Mouse (Mus musculus): ENCODE measurements at regions not wholly inside any gene's neighbourhood (a gene's known extent, or its start where the extent isn't known, plus 50 kb on each side); places are given as distances from the start of the nearest gene placed in this dataset.

DNA sequence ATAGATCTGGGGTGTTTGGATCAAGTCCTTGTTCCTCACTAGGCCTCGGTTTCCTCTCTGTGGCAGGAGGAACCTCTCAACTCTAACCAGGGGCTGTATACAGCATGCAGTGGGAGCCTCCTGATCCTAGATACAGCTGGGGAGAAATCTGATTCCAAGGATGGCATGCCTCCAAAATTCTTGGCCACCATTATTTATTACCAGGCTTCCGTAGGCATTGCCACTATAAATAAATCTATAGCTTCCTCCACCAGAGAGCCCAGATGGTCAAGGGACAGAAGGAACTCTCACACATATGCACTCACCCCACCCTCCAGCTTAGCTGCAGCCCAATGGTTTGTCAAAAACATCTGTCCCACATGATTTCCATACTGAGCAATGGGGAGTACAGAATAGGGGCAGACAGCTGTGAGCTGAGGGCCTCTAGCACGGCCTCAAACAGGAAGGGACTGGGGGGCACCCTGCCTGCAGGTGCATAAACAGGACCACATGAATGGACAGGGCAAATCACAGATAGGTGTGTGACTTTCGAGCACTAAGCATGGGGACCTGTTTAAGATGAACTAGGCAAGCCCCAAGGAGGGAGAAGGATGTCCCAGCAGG is 100.8 kb upstream of the Mgme1 start:
- peak in 1 of 2 experiments; percentile 28 for DNase-seq (ENCODE audit: low spot score in 2 of 2)

DNA sequence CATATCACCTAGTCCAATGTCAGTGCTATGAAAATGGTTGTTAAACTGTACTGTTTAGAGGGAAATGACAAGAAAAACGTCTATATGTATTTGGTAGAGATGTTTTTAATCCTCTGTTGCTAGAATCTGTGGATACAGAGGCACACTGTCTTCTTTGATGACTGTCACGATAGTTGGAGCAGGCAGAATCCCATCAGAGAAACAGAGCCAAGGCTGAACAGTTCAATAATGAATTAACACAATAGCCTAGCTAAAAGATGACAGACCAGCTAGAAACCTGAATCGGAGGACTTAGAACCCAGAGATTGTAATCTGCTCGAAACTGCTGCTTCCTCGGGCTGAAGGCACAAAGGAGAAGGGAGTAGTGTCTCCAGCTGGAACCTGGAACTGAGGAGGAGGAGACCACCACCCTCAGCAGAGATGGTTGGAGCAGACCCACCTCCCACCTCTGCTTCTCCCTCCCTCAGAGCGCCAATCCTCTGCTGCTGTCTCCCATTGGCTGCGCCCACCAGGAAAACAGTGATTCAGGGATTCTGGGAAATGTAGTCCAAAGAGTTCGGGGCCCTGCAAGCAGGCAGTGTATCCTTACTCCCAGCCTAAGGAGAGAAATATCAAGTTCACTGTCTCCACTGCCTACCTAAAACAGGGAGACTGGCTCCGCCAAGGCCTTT is 98.2 kb upstream of the Mgme1 start:
- no peak for DNase-seq (ENCODE audit: low spot score in 2 of 2)

DNA sequence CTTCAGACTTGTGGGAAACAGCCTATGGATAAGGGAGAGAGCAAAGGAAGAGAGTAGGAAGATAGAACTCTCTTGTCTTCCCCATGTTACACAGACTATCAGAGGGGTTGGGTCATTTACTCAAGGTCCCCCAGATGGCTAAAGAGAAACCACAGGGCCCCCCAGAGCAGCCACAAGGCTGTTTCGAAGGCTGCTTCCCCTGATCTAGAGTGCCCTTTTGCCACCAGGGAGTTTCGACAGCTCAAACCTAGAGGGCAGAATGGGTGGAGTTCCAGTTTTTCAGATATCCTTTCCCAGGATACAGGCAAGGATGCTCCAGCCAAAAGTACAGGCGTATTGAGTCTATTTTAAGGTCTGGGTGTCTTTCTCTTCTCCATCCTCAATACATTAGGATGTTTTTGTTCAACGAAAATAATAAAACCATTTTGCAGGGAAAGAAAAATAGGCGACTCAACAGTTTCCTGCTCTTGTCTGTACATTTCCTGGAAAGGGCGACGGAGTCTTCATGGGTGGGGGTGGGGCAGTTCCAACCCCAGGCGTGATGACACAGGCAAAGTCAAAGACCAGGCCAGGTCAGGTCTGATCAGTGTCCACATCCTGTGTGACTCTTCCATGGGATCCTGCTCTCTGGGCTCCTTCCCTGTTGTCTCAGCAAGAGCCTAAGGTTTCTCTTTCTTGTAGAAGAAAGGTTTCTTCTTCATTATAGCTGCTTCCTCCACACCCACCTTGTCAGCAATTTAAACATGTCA is 96.9 kb upstream of the Mgme1 start:
- DNase-seq (ENCODE audit: low spot score in 2 of 2): no peak

DNA sequence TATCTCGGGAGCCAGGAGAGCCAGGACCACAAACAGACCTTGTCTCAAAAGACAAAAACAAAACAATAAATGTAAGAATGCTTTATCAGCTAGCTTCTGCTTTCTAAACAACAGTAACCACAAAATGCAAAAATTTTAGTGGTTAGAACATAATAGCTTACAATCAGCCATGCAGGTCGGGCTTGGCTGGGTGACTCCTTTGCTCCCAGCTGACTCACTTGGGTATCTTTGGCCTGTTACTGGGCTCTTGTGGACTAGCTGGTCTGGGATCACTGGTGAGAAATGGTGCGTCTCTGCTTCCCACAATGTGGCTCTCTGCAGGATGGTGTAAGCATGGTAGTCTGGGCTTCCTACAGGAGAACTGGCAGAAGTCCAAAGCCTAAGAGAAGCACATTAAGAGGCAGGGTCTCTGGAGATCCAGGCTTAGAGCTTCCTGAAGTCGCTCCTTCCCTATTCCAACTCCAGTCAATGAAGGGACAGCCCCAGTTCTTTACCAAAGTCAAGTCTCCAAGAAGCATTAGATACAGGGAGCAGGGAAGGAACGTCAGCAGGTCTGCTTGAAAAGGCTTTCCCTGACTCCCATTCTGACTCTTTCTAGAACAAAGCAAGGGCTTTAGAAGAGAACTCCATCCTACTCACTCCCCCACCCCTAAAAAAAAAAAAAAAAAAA is 96.0 kb upstream of the Mgme1 start:
- peak in 1 of 2 experiments; percentile 21 for DNase-seq (ENCODE audit: low spot score in 2 of 2)

DNA sequence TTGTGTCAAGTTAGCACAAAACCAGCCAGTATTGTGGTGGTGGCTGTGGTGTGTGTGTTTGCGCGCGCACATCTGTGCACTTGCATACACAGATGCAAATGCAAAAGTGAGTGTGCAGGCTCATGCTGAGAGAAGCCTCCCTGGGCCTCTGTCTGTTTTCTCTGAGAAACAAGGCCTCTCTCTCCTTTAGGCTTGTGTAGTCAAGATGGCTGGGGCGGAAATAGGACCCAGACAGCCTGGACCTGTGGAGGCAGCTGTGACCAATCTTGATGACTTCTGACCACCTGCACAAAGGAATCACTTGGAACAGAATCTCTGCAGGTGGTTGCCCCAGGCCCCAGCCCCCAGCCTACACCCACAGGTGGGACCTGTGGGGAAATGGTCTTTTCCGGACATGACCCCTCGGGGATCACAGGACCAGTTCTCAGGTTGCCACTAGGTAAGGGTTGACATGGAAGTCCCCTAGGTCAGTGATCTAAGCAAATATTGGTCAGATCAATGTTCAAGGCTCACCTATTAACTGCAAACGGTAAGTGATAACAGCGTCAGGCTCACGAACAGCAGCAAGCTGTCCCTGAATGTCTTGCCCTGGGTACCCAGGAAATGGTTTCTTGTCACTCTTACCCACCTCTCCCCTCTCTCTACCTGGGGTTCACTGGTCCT is 93.8 kb upstream of the Mgme1 start:
- DNase-seq (ENCODE audit: low spot score in 2 of 2): no peak

DNA sequence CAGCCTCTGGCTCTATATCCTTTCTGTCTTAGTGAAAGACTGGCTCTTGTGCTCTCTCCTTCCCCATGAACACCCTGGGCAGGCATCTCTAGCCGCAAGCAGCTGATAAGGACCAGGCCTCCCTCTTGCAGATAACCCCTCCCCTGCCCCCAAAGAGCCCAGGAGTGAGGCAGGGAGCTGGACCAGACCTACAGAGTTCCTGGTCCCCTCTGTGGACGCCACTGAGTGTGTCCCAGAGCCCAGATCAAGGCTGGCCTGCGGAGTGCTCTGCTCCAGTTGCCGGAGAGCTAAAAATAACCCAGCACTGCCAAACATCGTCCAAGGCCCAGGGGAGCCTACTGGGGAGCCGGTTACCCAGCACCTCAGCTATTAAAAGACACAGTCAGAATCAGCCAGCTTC is 93.2 kb upstream of the Mgme1 start:
- no peak for DNase-seq (ENCODE audit: low spot score in 2 of 2)

DNA sequence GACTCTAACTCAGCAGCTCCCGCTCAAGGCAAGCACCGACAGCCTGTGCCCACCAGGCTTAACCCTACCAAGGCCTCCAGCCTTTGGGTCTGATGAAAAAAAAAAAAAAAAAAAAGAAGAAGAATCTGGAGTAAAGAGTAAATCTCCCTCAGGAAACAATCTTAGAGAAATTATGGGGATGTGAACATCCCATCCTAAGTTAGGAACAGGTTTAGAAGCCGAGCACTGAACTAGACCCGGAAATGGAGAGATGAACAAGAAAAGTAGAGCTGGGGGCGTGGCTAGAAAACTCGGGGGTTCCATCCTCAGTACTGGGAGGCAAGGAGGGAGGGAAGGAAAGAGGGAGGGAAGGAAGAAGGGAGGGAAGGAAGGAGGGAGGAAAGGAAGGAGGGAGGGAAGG is 92.5 kb upstream of the Mgme1 start:
- no peak for DNase-seq (ENCODE audit: low spot score in 2 of 2)

DNA sequence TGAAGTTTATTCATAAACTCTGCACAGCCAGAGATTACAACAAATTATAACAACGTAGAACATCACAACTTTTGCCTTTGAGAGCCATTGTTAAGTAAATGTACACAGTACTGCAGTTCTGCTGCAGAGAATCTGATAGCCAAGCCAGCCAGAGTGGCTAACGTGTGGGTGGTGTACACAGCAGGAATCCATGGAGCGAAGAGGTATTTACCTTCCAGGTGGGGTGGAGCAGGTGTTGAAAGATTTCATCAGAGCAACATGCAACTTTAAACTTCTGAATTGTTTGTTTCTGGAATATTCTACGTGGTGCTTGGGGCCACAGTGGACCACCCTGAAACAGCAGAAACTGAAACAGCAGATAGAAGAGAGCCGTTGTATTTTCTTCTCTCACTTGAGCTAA is 88.4 kb upstream of the Mgme1 start:
- no peak for DNase-seq (ENCODE audit: low spot score in 2 of 2)

DNA sequence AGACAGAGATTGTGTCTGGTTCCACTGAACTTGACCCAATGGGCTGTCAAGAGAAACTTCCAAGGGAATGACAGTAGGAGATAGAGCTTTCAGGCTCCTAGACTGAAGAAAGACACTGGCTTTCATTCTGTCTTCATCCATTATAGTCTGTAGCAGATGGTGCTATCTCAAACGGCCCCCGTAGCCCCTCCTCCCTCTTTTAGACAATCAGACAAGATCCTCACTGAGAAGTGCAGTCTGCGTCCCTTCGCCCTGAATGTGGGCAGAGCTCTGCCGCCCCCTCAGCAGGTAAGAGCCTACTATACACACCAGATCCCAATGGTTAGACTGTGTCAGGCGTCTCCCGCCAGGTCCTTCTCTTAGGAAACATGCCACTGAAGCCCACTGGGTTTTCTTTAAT is 87.9 kb upstream of the Mgme1 start:
- DNase-seq (ENCODE audit: low spot score in 2 of 2): no peak

DNA sequence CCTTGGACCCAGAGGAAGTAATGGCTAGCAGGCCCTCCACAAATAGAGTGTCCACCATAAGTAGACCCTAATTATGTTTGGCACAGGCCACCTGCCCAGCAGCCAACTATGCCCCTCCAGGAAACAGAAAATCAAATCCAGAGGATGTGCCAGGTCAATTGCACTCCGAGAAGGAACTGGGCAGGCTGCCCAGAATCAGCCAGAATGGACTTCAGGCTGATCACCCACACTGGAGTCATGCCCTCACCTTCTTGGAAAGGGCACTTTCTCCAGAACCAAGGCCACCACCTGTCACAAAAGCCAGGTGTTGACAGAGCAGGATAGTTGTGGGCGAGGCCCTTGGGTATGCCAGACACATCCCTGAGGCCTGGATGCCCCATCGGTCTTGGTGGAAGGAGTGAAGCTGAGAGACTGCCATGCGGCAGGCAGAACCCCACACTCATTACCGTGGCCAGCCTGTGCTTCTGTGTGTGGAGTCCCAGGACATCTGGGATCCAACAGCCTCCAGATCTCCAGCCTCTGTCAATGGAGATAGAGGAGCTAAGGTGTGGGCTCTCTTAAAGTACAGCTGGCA is 87.0 kb upstream of the Mgme1 start:
- DNase-seq (ENCODE audit: low spot score in 2 of 2): no peak

DNA sequence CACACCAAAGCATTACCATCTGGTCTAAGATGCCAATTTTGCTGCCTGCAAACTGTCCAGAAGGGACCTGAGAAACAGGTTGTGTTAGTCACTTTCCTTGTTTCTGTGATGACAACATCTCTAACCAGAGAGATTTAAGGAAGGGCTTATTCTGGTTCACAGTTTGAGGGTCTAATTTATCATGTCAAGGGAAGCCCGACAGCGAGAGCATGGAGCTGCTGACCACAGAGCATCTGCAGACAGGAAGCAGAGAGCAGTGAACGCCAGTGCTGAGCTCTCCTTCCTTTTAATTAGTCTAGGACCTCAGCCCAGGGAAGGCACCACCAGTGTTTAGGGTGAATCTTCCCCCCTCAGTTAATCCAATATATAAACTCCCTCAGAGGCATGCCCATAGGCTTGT is 85.3 kb upstream of the Mgme1 start:
- no peak for DNase-seq (ENCODE audit: low spot score in 2 of 2)

DNA sequence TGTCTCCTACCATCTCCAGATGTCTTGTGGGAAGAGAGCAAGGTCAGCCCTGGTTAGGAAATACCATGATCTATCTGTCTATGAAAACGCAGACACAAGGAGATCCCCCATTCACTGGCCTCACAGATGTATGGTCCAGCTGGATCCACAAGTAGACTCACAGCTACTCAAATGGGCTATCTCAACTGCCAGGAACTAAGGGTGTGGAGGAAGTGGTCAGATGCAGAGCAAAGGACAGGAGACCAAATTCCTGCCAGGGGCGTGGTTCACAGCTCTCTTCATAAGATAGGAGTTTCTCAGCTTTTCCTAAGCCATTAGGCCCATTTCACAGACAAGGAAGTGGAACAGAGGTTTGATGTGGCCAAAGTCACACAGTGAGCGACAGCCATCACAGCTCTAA is 84.0 kb upstream of the Mgme1 start:
- no peak for DNase-seq (ENCODE audit: low spot score in 2 of 2)

DNA sequence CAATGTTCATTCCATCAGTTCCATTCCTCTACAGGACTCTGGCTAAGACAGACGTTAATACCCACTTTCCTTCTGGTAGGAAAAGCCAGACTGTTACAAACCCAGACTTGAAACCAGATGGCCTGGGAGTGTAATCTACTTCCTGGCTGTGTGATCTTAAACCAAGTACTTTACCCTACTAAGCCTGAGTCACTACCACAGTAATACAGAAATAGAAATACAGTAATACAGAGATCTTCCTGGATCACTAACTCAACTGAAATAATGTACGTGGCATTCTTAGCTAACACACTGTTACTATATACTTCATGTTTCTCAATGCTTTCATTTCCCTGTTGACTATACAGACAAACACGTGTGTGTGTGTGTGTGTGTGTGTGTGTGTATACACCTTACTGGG is 82.4 kb upstream of the Mgme1 start:
- DNase-seq (ENCODE audit: low spot score in 2 of 2): no peak

DNA sequence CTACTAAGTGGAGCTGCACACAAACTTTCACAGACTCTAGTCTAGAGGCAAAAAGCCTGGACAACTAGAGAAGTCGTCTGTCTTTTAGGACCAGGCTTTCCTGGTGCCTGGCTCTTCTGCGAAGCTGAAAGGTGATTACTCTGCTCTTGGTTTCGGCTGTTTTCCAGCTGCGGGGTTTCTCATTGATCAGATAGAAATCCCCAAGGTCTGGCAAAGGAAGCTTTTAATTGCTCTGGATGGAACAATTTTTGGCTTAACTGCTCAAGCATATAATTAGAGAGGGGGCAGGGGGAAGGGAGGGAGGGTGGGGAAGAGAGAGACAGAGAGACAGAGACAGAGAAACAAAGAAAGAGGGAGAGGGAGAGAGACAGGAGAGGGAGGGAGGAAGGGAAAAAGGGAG is 82.0 kb upstream of the Mgme1 start:
- no peak for DNase-seq (ENCODE audit: low spot score in 2 of 2)

DNA sequence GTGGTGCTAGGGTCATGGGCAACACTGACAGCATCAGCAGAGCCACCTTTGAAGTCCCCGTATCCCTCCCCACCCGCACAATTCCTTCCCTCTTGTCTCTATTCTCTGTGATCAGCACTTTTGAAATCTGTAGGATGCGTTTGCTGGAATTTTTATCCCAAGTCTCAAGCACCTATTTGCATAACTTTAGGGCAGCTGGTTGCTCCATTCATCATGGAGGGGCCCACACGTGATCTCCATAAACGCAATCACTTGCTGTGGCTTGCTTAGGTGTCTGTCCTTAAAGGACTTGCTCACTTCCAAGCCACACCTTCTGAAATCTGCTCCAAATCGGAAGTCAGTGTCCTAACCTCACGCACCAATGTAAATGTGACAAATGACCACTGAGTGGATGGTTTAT is 80.7 kb upstream of the Mgme1 start:
- DNase-seq (ENCODE audit: low spot score in 2 of 2): no peak

DNA sequence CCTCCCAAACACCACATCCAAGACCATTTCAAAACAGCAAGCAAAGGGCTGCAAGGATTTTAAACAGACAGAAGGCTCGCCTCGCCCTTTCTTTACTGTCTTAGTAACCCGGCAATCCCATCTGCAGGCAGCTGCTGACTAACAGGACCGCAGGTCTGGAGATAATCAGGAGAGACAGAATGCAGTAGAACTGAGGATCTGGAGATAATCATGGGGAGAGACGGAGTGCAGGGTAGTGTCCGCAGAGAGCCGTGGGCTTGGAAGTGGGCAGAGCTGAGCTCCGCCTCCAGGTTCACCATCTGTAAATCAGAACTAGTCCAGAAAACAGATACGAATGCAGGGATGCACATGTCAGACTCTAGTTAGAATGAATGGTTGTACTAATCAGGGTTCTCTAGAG is 79.4 kb upstream of the Mgme1 start:
- no peak for DNase-seq (ENCODE audit: low spot score in 2 of 2)

DNA sequence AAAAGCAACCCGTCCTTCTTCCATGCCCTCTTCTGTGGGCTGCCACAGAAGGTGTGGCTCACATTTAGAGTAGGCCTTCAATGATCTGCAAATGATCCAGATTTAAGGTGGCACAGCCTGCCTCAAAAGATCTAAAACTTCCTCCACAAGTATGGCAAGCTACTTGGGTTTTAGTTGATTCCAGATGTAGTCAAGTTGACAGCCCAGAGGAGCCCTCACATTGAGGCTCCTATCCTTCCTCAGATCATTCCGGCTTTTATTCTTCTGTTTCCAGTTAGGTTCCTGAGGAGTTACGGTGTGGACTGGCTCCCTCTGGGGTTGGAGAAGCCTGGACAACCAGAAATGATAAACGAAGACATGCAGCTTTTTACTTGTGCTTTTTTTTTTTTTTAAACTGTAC is 78.8 kb upstream of the Mgme1 start:
- DNase-seq (ENCODE audit: low spot score in 2 of 2): no peak

DNA sequence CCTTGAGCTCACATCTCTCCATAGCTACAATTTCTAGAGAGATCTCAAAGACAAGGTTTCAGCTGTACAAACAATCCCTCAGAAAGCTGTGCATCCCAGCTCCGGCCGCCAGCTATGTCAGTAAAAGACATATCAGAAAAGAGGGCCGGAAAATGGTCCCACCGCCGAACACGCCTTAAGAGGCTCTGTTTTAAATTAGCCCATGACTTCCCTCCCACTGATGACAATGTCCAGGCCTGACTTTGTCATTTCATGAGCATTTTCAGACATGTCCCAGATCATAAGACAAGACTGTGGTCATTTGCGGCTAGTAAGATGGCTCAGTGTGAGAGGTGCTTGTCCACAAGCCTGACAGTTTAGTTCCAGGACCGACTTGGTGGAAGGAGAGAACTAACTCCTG is 78.0 kb upstream of the Mgme1 start:
- DNase-seq (ENCODE audit: low spot score in 2 of 2): no peak

DNA sequence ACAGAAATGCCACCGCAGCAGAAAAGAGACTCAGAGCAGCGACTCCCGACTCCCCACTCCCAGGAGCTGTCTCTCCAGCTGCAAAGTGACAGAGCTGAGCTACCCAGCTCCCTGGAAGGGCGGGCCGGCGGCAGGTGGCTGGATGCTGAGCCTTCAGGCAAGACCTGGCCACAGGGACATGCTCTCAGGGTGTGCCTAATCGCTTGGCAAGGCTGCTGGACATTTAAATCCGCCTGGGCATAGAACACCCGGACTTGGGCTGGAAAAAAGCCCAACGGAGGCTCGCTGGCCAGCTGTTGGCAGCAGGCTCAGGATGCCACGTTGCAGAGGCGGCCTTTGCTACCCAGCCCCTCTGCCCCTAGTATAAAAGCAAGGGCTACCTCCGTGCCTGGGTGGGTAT is 74.6 kb upstream of the Mgme1 start:
- no peak for DNase-seq (ENCODE audit: low spot score in 2 of 2)

DNA sequence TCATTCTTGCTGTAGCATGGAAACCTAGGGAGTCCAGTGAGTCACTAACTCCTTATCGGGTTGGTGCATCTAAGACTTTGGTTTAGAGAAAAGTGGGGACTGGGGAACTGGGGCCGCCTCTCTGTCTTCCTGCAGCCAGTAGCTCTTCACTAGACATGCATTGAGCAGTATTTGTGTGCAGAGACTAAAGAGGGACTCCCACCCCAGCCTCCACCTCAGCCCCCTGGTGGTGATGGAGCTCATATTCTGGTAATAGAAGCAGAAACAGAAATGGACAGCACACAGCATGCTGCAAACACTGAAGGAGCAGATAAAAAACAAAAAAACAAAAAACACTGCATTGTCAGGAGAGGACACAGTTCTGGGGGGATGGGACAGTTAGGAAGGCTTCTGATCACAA is 73.3 kb upstream of the Mgme1 start:
- peak; percentile 22 to 72 for DNase-seq (ENCODE audit: low spot score in 2 of 2)

DNA sequence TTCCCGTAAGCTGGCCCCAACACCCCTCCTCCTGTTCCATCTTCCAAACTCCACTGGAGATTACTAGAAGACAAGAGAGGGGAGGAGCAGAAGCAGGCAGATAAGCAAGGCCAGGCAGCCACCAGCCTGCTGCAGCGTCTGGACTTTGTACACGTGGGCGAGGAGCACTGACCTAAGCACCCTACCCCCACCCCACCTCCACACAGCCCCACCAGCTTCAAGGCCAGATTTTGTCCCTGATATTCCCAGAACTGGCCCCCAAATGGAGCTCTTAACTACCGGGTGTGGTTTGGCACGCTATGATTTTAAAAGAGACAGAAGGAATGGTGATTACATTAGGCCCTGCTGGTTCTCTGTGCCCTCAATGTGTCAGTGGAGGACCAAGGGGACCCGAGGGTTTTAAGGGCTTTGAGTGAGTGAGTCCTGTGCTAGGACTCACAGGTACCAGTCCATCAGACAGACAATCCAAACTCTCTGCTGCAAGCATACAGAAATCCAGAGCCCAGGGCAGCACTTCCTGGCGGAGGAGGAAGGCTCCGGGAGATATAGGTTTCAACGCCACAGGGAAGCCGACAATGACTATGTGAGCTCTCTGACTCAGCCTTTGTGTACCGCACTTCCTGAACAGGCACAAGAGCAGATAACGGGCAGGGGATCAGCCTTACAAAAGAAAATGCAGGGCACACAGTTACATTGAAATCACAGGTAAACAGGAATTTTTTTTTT is 72.0 kb upstream of the Mgme1 start:
- DNase-seq (ENCODE audit: low spot score in 2 of 2): no peak
